Mouse (Mus musculus): ENCODE results near the gene Pllp.

The Pllp gene

DNA sequence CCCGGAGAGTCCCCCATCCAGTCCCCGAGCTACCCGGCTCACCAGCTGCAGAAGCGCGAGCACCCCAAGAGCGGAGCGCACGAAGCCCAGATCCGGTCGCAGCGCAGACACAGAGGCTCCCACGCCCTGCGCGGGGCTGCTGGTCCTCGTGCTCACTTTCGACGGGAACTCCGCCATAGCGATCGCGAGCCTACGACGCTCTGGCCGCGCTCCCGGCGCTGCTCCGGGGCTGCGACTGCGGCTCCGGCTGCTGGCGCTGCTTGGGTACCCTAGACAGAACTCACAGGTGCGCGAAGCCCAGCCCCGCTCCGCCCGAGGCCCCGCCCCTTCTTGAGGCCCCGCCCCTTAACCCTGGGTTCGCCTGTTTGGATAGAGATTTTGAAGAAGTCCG is at the start of gene Pllp:
Gene Pllp, minus strand, starts transcription at position 285 of the 391 bp plus-strand sequence.
- peak in 1 of 2 experiments; percentile 42 for DNase-seq (ENCODE audit: low spot score in 2 of 2)

DNA sequence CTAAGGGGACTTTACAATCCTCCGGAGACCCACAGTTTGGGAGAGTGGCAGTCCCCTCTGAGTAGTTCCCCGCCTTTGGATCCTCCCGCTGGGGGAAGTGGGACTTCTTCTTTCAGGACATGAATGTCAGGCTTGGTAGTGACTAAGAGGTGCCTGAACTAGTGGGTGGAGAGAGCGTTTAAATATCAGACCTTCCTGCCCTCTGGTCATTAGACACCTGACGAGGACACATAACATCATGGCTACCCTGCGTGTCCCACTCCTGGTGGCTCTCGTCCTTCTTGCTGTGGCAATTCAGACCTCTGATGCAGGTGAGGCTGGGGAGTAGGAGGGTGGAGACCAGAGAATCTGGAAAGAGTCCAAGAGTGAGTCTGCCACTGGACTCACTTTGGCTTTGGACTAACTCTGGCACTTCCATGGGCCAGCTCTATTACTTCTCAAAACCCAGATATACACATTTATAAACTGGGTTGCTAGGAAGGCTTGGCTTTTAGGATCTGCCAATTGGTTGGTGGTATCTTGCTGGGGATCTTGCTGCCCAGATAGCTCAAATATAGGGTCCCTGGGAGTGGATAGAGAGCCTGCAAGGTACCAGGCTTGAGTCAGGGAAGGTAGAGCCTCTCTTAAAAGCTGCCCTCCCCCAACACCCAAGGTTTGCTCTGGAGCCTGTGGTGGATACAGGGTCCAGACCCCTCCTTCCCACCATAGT is 49.6 kb upstream of the Pllp start, which contains the start of gene Ccl22:
Gene Ccl22, plus strand, starts transcription at position 115 of the 709 bp plus-strand sequence.
- DNase-seq (ENCODE audit: low spot score in 2 of 2): no peak

DNA sequence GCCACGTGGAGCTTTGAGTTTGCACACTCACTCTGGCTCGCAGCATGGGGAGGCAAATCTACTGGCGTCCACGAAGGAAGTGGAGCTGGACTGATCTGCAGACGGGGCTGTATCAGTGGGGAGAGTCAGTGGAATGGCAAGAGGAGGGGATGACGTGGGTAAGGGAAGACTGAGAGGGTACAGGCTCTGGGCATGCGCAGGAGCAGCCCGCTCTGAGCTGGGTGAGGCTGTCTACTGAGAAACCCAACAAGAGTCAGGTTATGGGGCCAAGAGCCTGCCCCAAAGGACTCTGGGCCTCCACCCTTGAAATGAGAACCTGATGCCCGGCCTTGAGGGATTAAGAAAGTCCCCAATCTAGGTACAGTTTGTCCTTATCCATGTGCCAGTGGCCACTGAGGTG is 48.9 kb upstream of the Pllp start:
- no peak for DNase-seq (ENCODE audit: low spot score in 2 of 2)

DNA sequence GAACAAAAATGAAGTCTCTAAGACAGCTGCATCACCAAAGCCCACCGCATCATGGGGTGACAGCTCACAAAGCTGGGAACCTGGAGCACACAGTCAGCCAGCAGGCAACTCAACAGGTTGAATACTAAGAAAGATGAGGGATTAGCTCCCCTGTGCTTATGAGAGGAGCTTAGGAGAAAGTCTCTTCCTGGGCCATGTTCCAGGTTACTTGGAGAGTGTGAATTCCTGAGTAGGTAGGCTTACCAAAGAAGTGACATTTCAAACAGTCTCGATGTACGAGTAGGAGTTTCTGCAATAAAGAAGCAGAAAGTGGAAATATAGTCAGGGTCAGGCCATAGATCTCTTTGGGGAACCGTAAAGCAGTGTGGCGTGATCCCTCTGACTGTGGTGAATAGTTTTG is 48.4 kb upstream of the Pllp start:
- peak in 1 of 2 experiments; percentile 17 for DNase-seq (ENCODE audit: low spot score in 2 of 2)

DNA sequence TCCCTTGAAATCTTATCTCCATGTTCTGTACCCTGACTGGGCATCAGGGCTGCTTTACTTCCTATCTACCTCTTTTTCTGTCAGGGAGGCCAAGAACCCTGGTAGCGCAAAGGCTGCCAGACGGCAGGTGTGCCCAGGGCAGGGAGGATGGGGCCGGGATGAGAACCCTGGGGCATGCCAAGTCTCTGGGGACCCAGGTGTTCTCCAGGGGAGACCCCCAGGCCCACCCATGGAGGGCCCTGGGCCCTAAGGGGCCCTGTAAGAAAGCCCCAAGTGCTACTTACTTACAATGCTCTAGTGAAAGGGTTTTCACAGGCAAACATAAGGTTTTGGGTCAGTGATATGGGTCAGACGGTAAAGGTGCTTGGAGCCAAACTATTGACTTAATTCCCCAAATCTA is 45.6 kb upstream of the Pllp start:
- DNase-seq (ENCODE audit: low spot score in 2 of 2): no peak

DNA sequence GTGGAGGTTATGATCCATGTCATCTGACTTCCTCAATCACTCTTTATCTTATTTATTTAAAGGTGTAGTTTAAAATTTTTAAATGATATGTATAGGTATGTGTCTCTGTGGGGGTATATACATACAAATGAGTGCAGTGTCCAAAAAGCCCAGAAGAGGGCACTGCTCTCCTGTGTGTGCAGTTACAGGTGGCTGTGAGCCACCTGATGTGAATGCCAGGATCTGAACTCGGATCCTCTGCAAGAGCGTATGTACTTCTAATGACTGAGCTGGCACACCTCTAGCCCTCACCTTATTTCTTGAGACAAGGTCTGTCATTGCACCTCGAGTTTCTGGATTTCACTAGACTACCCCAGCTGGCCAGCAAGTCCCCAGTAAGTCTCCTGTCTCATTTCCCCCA is 44.5 kb upstream of the Pllp start:
- DNase-seq (ENCODE audit: low spot score in 2 of 2): no peak

DNA sequence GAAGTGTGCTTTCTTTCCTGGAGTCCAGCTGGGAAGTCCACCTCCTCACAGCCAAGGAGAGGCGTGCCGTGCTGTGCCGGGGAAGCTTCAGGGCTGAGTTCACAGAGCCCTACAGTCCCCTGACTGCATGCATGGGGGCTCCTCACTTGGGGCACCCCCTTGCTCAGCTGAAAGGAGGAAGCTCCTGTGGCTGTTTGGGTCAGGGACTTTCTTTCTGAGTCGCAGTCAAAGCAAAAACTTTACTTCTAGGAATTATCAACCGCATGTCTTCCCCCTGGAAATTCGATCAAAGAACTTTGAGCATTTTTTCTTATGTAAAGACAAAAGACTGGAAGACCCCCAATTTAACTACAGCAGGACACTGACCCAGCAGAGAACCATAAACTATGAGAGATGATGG is 43.8 kb upstream of the Pllp start:
- DNase-seq (ENCODE audit: low spot score in 2 of 2): no peak

DNA sequence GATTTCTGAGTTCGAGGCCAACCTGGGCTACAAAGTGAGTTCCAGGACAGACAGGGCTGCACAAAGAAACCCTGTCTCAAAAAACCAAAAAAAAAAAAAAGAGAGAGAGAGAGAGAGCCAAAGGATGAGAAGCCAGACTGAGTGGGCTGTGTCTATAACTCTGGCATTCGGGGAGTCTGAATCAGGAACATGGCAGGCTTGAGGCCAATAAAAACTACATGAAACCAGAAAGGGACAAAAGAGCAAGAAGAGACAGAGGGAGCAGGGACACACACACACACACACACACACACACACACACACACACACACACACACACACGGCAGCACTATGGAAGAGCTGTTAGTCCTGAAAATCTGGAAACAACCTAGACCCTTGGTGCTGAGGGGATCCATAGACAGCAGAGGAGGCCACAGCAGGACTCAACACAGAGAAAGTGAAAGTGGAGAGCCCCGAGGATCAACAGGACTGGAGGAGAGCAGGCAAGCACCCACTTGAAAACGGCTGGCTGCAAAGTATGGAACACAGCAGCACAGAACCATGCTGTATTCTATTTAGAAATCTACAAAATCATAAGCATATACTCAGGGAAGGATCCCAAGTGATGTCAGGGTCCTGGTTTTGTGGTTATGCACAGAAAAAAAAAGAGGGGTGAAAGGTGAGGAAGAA is 39.5 kb upstream of the Pllp start:
- DNase-seq (ENCODE audit: low spot score in 2 of 2): peak in 1 of 2 experiments; percentile 5

DNA sequence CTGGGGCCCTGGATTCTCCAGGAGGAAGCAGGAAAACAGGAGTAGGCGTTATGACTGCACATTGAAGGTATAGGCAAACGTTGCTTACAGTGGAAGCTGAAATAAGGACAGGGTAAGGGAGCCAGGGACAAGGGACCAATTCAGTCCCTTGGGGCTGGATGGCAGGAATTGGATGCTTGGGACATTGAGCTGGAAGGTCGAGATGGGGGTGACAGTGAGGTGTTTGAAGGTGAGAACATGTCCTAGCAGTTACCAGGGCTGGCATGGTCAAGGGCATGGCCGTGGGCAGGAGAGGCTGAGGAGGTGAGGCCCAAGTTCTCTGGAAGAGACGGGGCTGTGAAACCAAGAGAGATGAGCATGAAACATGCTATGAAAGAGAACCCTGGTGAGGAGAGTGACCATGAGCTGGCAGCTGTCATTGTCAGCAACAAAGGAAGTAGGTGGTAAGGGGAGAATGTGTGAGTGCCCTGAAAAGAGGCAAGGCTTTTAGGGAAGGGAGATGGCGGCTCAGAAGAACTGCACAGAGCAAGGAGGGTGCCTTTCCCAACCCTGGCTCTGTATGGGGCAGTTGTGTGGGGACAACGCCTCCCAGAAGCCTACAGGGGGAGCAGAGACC is 38.8 kb upstream of the Pllp start:
- DNase-seq (ENCODE audit: low spot score in 2 of 2): no peak

DNA sequence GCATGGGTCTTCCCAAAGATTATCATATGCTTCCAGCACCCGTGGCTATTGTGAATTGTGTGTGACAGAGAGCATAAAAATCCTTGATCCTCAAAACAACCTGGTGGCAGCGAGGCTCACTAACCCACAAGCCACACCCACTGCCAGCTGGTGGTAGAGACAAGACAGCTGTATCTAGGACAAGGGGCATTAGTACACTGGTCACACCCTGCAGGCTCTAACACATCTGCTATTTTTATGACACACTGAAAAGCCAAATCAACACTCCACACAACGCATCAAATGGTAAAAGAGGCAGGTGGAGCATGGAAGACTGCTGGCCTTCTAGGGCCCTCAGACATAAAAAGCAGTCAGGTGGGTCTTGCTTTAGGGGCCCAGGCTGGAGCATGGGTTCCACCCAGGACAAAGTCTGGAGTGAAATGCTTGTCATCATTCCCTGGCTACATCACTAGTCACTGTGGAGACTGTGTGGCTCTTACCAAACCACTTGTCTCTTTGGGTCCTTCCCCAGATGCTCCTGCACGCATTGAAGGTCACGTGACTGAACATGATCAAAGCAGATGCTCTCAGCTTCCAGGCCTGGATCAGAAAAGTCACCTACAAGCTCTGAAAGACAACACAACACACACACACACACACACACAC is 37.9 kb upstream of the Pllp start:
- no peak for DNase-seq (ENCODE audit: low spot score in 2 of 2)

DNA sequence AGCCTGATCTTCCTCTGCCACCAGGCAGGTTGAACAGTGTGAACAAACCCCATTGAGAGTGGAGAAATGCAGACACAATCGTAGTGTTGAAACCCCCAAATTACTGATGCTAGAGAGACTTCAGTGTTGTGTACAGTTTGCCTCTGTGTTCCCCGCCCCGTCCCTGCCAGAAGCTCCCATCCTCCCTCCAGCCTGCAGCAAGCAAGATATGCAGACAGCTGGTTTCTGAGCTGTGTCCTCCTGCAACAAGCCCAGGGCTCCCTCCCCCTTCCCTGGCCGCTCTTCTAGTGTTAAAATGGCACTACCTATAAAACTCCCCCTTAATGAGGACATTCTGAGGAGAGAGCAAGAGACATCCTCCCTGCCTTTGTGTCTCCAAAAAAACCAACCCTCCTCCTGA is 33.2 kb upstream of the Pllp start:
- DNase-seq (ENCODE audit: low spot score in 2 of 2): no peak

DNA sequence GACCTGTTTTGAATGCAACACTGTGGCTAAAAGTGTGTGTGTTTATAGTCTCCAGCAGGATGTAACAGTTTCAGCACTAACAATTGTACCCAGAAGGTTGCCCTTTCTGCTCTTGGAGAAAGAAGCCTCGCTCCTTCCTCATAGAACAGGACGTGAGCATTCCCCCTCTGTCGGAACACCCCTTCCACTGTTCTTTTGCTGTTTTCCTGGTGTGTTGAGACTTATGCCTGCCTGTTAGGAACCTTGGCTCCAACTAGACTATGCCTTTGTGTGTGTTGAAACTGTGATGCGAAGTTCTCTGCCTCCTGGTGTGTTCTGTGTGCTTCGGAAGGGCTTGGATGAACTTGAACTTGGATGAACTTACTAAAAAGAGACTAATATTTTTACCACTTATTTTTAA is 29.9 kb upstream of the Pllp start:
- no peak for DNase-seq (ENCODE audit: low spot score in 2 of 2)

DNA sequence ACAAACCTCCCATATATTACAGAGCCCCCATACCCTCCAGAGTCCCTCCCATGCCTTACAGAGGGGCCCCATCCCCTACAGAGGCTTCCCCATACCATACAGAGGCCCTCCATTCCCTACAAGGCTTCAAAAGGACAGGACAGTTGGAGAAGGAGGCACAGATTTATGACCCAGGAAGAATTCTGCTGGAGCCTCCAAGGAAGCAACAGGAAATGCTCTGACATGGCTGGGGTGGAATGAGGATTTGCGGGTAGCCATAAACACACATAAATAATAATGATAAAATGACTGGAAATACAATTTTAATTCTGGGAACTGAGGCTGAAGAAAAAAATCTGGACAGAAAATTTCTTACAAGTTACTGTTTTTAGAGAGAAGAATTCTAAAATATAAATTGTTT is 20.8 kb upstream of the Pllp start:
- no peak for DNase-seq (ENCODE audit: low spot score in 2 of 2)

DNA sequence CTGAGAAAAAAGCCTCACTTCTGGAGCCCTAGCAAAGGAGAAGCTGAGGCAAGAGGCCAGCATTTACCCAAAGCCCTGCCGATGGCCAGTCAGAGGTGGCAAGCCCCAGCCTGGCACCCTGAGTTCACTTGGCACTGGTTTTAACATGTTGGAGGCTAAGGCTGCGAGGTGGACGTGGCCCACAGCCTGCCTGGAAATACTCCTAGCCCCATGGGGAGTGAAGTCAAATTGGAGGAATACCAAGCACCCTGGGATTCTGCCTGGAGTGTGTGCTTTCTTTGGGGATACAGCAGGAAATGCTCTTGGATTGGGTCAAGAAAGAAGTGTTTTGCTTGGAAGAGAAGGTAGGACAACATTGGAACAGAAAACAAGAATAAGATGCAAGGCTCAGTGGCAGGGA is 19.8 kb upstream of the Pllp start:
- DNase-seq (ENCODE audit: low spot score in 2 of 2): no peak

DNA sequence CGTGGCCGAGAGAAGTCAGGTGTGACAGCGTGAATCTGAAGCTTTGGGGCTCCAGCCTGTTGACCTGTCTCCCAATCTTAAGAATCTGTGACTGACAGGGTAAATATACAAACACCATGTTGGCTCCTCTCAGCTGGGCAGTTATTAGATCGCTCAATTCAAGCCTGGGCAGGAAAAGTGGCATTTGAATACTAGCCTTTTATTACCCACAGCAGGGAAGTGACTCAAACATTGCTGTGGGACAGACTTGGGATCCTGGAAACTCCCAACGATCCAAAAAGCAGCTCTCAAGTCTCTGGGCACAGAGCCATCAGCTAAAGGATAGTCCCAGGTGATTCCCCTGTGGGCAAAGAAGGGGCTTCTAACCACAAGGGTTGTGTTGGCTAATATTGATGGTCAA is 18.5 kb upstream of the Pllp start:
- no peak for DNase-seq (ENCODE audit: low spot score in 2 of 2)

DNA sequence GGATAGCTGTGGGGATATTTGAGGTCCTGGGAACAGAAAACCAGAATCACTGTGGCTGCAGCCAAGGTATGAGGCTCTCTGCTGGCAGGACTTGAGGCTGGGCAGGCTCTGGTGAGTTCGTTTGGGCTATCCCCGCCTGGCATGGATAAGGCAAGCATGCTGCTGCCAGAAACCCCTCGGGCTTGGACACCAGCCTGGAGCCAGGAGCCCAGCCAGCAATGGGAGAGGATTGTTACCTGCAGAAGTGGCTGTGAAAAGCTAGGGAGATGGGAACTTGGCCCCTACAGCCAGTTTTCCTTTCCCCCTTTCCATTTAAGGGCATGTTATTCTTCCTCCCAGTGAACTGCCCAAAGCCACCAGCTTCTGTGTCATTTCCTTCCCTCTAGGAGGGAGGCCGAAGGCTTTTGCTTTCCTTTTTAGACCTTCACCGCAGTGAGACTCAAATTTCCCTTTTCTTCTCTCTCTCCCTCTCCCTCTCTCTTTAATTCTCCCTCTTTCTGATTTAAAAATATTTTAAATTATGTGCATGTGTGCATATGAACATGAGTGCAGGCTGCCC is 15.2 kb upstream of the Pllp start:
- no peak for DNase-seq (ENCODE audit: low spot score in 2 of 2)

DNA sequence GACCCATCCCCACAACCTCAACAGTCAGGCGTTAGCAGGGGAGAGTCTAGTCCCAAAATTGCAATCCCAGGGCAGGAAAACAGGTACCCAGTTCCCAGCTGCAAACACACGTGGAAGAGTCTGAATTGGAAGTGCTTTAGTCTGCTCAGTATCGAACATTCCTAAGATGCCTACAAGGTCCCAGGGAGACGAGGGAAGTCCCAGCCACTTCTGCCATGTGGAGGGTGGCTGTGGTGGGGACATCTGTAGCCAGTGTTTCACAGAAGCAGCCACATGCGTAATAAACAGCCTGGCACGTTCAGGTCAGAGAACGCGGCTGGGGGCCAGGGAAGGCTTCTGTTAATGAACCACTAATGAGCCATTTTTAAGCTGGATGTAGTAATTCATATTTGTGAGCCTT is 14.3 kb upstream of the Pllp start:
- DNase-seq (ENCODE audit: low spot score in 2 of 2): no peak

DNA sequence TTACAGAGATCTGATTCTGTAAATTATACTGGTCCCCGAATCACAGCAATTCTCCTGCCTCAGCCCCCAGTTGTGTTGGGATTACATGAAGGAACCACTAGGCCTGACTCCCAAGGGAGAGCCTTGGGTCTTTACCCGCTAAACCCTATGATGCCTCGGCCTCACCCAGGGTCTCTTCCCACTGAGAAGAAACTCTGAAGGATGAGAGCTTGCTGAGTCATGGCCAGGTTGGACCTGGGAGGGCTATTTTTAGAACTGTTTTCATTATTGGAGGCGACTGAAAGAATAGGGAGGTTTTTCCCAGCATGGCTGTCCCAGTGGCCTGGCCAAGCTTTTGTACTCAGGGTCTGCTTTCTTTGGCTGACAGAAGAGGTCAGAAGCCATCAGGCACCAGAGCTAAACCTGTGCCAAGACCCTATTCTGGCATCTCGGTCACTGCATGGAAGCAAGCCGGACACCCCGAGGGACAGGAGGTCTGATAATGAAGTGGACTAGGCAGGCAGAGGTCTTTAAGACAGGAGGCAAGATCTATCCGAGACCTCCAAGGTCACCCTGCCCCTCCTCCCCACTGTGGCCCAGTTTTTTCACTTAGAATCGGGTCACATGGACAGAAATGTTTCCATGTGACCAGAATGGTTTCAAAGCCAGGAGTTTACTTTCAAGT is 10.8 kb upstream of the Pllp start:
- DNase-seq (ENCODE audit: low spot score in 2 of 2): no peak

DNA sequence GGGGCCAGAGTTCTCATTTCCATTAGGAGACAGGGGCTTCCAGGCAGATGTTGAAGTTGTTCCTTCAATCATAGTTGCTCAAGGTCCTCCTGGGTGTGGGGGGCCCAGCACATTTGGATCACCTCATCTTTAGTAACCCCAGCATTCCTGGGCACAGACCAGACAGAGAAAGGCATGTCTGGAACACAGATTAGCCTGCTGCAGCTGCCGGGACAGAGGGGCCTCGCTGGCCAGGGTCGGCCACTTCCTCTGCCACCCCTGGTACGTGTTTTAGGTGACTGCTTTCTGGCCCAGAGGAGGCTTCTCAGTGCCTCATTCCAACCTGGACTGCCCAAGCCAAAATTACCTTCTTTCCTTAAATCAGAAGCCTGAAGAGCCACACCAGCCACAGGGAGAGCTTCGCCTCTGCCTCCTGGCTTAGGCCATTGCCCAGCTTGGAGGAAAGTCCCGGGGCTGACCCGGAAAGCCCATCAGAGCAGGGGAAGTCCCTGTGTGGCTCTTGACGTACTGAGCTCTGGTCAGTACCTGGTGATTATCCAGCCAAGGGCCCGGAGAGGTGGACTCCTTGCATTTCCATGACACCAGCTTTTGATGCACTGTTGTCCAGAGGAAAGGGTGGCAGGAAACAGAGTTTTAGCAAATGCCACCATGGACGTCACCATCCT is 9.6 kb upstream of the Pllp start:
- no peak for DNase-seq (ENCODE audit: low spot score in 2 of 2)

DNA sequence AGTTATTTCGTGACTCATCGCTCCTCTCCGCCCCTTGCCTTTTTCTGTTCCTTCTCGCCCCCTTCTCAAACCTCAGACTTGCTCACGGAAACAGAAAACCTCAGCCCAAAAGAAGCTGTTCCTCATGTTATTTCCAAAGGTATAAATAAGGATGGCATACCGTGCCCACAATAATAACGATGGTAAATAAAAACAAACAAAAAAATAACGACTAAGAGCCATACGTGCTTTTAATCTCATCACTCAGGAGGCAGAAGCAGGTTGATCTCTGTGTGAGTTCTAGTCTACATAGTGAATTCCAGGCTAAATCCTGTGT is 8.5 kb upstream of the Pllp start:
- no peak for DNase-seq (ENCODE audit: low spot score in 2 of 2)

DNA sequence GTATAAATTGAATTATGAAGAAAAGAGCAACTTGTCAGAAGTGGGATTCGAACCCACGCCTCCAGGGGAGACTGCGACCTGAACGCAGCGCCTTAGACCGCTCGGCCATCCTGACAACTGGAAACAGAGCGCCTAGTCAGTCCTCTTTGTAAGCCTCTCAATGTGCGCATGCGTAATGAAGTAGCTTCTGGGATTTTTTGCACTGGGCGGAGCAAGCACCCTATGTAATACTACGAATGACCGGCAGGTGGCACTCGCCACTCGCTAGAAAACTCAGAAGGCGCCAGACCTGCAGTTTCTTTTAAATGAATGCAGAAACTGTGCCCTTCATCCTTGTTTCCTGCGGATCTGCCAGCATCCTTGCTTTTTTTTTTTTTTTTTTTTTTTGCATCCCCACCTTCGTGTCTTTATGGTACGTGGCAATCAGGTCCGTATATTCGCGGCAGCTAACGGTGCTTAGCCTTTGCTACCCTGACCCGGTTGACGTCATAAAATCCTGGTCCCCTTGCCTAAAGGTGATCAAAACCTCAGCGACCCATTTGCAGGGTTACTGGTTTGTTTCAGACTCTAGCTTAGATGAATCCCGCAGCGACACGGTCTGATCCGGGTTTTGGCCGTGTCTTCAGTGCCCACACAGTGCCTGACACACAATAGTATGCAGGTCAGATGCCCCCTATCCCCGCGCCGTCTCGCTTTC is 8.0 kb upstream of the Pllp start:
- DNase-seq (ENCODE audit: low spot score in 2 of 2): peak; percentile 100
